Mouse (Mus musculus) G1E (cell line): ENCODE measurements around the gene Tas2r134.

Experiments used
- CTCF ChIP-seq: IDR thresholded peaks from 2 replicates; pipeline ENCODE4 v1.5.1; 2012; ENCODE audit warnings: low read depth, low read length, inconsistent platforms, mixed read lengths
- GATA1 ChIP-seq: IDR thresholded peaks from 2 replicates; pipeline ENCODE4 v1.6.1; 2012; ENCODE audit warnings: borderline replicate concordance, low read length, inconsistent platforms, mixed read lengths
- GATA2 ChIP-seq: IDR thresholded peaks from 2 replicates; pipeline ENCODE4 v1.6.1; 2012; ENCODE audit warnings: low read depth, low read length, inconsistent platforms, borderline replicate concordance
- TAL1 ChIP-seq: conservative IDR thresholded peaks from 2 replicates; pipeline ENCODE4 v1.6.1; 2012; ENCODE audit warnings: low read depth, low read length, inconsistent platforms, mixed read lengths

DNA sequence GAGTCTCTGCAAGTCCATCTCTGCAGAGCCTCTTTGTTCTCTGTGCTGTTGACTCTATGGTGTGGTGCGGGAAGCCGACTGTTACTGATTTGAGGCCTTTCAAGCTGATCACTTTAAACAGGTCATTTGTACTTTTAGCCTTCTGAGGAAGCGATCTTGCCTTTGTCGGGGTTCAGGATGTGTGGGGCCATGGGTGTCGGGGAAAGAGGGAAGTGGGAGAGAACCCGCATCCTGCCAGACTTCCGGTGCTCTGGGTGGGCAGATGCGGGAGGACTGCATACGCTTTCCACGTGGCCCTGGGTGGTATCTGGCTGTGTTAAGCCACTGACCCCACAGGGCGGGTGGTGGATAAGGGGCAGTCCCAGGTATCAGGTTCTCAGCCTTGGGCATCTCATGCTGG, 10.4 kb downstream of the Tas2r134 start:
- no peak for TF ChIP-seq CTCF
- no peak for TF ChIP-seq TAL1
- TF ChIP-seq GATA1: no peak
- no peak for TF ChIP-seq GATA2
